Mouse (Mus musculus) left cerebral cortex, postnatal 14 days (tissue): ENCODE results near the gene Gm12666. TPM values are rescaled to one million over a fixed set of nuclear protein-coding genes. Genes with fewer than 3 reads are reported as not detected.
"Not testable (repeated sequence)": the region's sequence is repeated elsewhere in the genome, so short reads cannot be mapped to it uniquely, and the experiment has no call there.

ENCODE experiments used
- DNase-seq, 2 experiments: peaks; one replicate each; pipeline ENCODE4 v3.0.0; 2021 to 2022; ENCODE audit warnings: low spot score in 2 of 2, mixed read lengths in 1 of 2
- intact Hi-C: fragments of 180-260 bp; cut with DNase I; formaldehyde crosslinking; loops from one replicate; pipeline ENCODE4 v1.15.1; 2025
- long read RNA-seq, 2 experiments: library from polyadenylated mRNA; stranded (forward); transcript quantifications; one replicate each; pipeline ENCODE4 v2.0.0; 2021
- total RNA-seq, 2 experiments: library from RNA; stranded (reverse); gene quantifications; 2 replicates each; pipeline ENCODE4 v1.2.3; 2021

Gene Gm12666
- 1 to 10 TPM; 1.6 to 2.8 TPM for total RNA-seq
- long read RNA-seq, experiment 1: 0 reads
- long read RNA-seq, experiment 2: 0 reads

DNA sequence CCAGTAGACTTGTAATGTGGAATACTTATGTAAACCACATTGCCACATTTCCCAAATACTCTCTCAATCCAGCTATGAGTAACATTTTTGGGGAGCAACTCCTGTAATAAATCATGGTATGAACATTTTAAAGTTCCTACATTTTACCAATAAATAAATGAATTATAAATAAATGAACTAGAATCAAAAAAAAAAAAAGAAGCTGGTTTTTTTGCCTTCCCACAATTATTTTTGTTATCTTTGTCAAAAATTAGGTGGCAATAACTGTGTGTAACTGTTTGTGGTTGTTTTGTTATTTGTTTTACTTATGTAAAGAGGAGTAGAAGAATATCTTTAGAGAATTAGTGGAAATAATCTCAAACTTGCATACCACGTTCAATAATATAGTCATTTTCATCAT lies at the start of gene Gm12666:
TSS of gene Gm12666 (minus strand) at position 101 of the 400 bp plus-strand sequence.
- intact Hi-C loops, DNase-seq: not testable (repeated sequence)

DNA sequence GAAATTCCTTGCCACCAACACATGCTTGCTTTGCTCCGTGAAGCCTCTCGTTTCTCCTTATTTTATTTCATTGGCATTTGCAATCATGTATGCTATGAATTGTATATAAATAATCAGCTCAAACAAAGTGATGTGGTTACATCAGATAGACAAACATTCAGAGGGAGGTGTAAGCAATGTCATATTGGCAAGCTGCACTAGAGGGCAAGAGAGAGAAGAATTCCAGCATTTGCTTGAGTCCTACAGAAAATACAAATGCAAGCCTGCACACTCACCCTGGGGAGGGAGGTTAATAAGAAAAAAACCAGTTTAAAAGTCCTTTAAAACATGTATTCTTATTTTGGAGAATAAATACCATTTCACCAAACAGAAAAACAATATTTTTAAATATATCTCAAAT lies 34.8 kb upstream of the Gm12666 start:
- DNase-seq: no peak
- intact Hi-C loops: no loop called here

DNA sequence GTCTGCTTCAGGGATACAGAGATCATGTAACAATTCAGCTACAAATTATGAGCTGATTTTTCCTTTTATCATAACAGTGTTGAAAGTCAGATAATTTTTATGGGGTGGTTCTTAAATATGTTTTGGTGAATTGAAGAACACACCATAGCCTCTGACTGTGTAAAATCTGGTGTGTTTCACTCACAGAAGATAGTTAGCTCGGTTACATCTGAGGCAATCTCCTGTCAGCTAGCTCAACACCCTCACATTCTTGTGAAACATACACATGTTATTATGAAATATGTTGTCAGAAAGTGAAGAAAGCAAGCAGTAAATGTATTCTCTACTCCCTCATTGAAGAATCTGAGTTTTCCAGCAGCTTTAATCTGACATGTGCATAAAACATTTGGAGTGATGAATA lies 24.7 kb upstream of the Gm12666 start:
- no peak for DNase-seq
- intact Hi-C loops: no loop called here

DNA sequence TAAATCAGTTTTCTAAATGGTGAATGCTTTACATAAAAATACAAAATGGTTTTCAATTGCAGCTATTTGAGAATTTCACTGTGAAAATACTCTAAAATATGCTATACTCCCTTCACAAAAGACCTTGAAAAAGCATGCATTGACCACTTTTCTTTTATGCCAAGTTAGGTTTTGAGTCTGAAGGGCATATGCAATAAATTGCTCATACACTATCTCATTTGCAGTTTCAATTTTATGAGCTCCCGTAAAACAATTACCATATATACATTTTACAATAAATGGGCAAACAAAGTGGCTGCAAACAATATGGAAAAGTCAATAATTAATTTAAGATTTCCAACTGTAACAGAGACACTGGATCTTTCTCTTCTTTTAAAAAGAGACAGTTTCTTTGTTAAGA lies 38.9 kb downstream of the Gm12666 start:
- intact Hi-C loops: no loop called here
- DNase-seq: no peak

DNA sequence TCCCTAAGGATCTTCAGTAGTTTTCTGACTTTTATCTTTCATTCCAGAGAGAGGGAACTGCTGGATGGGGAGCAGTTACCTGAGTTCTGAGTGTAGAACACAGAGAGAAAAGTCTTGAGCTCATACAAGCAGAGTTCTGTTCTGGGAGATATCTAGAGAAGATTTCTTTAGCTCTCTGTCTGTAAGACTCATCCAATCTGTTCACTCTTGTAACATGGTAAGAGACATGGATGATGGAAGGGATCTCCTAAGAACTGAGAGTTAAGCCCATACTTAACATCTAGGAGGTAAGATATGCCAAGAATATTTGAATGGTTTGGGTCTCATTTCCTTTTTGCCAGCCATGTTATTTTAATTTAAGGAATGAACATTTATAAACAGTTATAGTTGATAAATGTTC lies 44.4 kb downstream of the Gm12666 start, which contains the start of gene Izumo3:
TSS of gene Izumo3 (minus strand) at position 101 of the 400 bp plus-strand sequence.
- DNase-seq: no peak
- intact Hi-C loops: no loop called here

Other genes starting within 250 kb of the Gm12666 start
- not detected for gene Izumo3, start 44.5 kb downstream of the Gm12666 start, total RNA-seq